Mouse (Mus musculus) megakaryocyte, embryonic 14.5 days (primary cell): Measurements from ENCODE around the gene Actr5.

Experiments used
- FLI1 ChIP-seq: IDR thresholded peaks from 2 replicates; pipeline ENCODE4 v1.6.1; 2012; ENCODE audit warnings: low read length, inconsistent platforms, mixed read lengths
- GATA1 ChIP-seq: IDR thresholded peaks from 3 replicates; pipeline ENCODE4 v1.6.1; 2012; ENCODE audit warnings: mixed read lengths, low read length, inconsistent platforms, borderline replicate concordance

- TF ChIP-seq FLI1 (no peak), GATA1 (no peak)
Measured at GRCm38 (mm10) chr2:158606511-158606964, 18.1 kb upstream of the Actr5 start.
